Mouse (Mus musculus) erythroblast, embryonic 14.5 days (primary cell): ENCODE results near the gene Hmgcs1.

ENCODE experiments used
- GATA1 ChIP-seq: IDR thresholded peaks from 2 replicates; pipeline ENCODE4 v1.6.1; 2012; ENCODE audit warnings: low read length, inconsistent platforms, mixed read lengths
- TAL1 ChIP-seq: IDR thresholded peaks from 3 replicates; pipeline ENCODE4 v1.6.1; 2012; ENCODE audit warnings: low read length, inconsistent platforms, mixed read lengths

DNA sequence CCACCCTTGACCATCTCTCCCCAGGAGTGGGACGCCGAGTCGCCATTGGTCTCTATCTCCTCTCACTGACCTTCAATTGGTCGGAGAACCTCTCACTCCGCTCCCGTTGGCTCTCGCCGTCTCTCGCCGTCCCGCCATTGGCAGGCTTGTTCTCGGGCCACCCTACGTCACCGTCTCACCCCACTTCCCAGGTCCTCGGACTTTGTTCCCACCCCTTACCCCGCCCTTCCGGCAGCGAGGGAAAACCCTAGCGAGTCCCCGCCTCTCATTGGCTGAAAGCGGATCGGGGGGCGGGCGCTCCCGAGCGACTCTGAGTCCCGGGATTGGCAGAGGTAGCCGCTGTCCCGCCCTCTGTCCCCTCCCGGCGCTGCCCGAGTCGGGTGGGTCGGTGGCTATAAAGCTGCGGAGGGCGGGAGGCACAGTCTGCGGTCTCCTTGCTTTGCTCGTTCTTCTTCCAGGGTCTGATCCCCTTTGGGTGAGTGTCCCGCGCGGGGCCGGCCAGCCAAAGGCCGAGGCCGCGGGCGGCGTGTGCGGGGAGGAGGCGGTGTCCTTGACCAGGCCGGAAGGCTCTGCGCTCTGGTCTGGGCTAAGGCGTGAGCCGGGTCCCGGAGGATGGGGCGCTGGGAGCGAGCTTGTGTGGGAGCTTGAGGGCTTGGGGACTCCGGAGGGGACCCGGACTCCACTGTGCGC, at the start of gene Hmgcs1:
- TF ChIP-seq TAL1: no peak
- no peak for TF ChIP-seq GATA1
